Mouse (Mus musculus) embryonic fibroblast, embryonic 13.5 days (primary cell): ENCODE results near the gene Gtf2e1.

Experiments used
- CTCF ChIP-seq: IDR thresholded peaks from 2 replicates; pipeline ENCODE4 v1.5.1; 2011; ENCODE audit warnings: mild to moderate bottlenecking, control low read depth, low read length, moderate library complexity, borderline replicate concordance; ENCODE audit not compliant: insufficient read depth
- POLR2A ChIP-seq: IDR thresholded peaks from 2 replicates; pipeline ENCODE4 v1.6.1; 2011; ENCODE audit warnings: low read depth, mild to moderate bottlenecking, control low read depth, low read length, moderate library complexity

- TF ChIP-seq CTCF: no peak
- no peak for TF ChIP-seq POLR2A
These were observed 28.1 kb downstream of the Gtf2e1 start for GRCm38 (mm10) chr16:37511489-37511888.
